Mouse (Mus musculus) G1E (cell line): ENCODE data around the gene Zdhhc25. TPM values are rescaled to one million over a fixed set of nuclear protein-coding genes. Genes with fewer than 3 reads are reported as not detected.

Experiments
- ATAC-seq: 2 replicates; pipeline ENCODE4 v1.8.0; 2016; ENCODE audit warnings: mild to moderate bottlenecking; ENCODE audit not compliant: insufficient number of reproducible peaks, poor library complexity, low FRiP score, severe bottlenecking; ENCODE audit errors: extremely low read depth
- DNase-seq: peaks from one replicate; pipeline ENCODE4 v3.0.0; 2012; ENCODE audit warnings: low spot score
- H3K27me3 ChIP-seq: 2 replicates; pipeline ENCODE4 v1.6.1; 2012; ENCODE audit warnings: mild to moderate bottlenecking, low read length, inconsistent platforms; ENCODE audit not compliant: insufficient read depth
- H3K36me3 ChIP-seq: replicated peaks from 2 replicates; pipeline ENCODE3; 2012; ENCODE audit warnings: mild to moderate bottlenecking, inconsistent platforms
- H3K4me1 ChIP-seq: 2 replicates; pipeline ENCODE4 v1.6.1; 2012; ENCODE audit warnings: low read depth, low read length, inconsistent platforms, mixed read lengths; ENCODE audit not compliant: insufficient read depth
- H3K4me3 ChIP-seq: 2 replicates; pipeline ENCODE4 v1.5.1; 2012; ENCODE audit warnings: low read depth, mild to moderate bottlenecking, inconsistent platforms, low read length, moderate library complexity, mixed read lengths
- H3K9me3 ChIP-seq: replicated peaks from 2 replicates; pipeline ENCODE4 v1.6.1; 2012; ENCODE audit warnings: inconsistent platforms
- CTCF ChIP-seq: IDR thresholded peaks from 2 replicates; pipeline ENCODE4 v1.5.1; 2012; ENCODE audit warnings: low read depth, low read length, inconsistent platforms, mixed read lengths
- GATA1 ChIP-seq: IDR thresholded peaks from 2 replicates; pipeline ENCODE4 v1.6.1; 2012; ENCODE audit warnings: borderline replicate concordance, low read length, inconsistent platforms, mixed read lengths
- GATA2 ChIP-seq: IDR thresholded peaks from 2 replicates; pipeline ENCODE4 v1.6.1; 2012; ENCODE audit warnings: low read depth, low read length, inconsistent platforms, borderline replicate concordance
- POLR2AphosphoS5 ChIP-seq: IDR thresholded peaks from 2 replicates; pipeline ENCODE4 v1.6.1; 2012; ENCODE audit warnings: low read depth, low read length, inconsistent platforms; ENCODE audit not compliant: insufficient replicate concordance
- TAL1 ChIP-seq: conservative IDR thresholded peaks from 2 replicates; pipeline ENCODE4 v1.6.1; 2012; ENCODE audit warnings: low read depth, low read length, inconsistent platforms, mixed read lengths
- polyA plus RNA-seq: library from polyadenylated mRNA; stranded (reverse); fragments of >175 nt; gene quantifications from 2 replicates; pipeline ENCODE4 v1.2.3, GENCODE M21; 2012
- total RNA-seq, 2 experiments: library from RNA; stranded (forward) in 1 of 2; stranded (reverse) in 1 of 2; fragments of 200-1000 nt in 1 of 2; fragments of >200 nt in 1 of 2; fragmentation: Nextera tagmentation in 1 of 2; gene quantifications; 2 replicates each; pipeline ENCODE4 v1.2.3; 2014 to 2017

Gene Zdhhc25
- total and polyA plus RNA-seq, 3 experiments = 0.16 TPM; not detected in 2

DNA sequence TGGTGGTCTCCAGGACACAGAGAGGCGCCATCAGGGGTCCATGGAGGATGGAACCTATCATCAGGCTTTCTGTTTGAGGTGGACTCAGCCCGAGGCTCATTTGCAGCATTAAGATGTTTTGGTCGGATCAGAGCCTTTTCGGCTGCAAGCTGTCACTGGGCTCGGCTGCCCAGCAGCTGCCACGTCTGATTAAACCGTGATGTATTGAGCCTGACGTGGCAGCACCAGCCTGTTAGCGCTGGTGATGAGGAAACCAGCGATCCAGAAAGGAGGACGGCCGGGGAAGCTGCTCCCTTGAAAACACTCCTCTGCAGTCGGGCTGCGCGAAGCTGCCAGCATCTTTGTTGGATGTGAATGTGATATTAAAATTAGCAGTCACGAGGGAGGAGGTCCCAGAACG is 29.4 kb upstream of the Zdhhc25 start:
- no peaks in the 10 kb centered on the region for H3K36me3 ChIP-seq
- ATAC-seq = no peak
- no peak for DNase-seq
- H3K27me3 ChIP-seq = no peaks in the 10 kb centered on the region
- H3K9me3 ChIP-seq = peaks cover 79% of the 10 kb centered on the region
- H3K4me1 ChIP-seq = no peaks in the 10 kb centered on the region
- no peak for TF ChIP-seq CTCF
- TF ChIP-seq GATA2 = no peak
- TF ChIP-seq POLR2AphosphoS5 = no peak
- no peak for TF ChIP-seq GATA1
- TF ChIP-seq TAL1 = no peak
- H3K4me3 ChIP-seq = no peak overlapping the region

- H3K4me1 ChIP-seq = no peaks in the 10 kb centered on the region
- TF ChIP-seq POLR2AphosphoS5 (no peak), GATA1 (no peak), CTCF (no peak), GATA2 (no peak), TAL1 (no peak)
- ATAC-seq (no peak), DNase-seq (no peak)
- no peak overlapping the region for H3K4me3 ChIP-seq
- no peaks in the 10 kb centered on the region for H3K27me3 ChIP-seq
- H3K36me3 ChIP-seq = no peaks in the 10 kb centered on the region
- peaks cover 64% of the 10 kb centered on the region for H3K9me3 ChIP-seq
Observed at GRCm38 (mm10) chr15:88579461-88579860, 20.6 kb upstream of the Zdhhc25 start.

DNA sequence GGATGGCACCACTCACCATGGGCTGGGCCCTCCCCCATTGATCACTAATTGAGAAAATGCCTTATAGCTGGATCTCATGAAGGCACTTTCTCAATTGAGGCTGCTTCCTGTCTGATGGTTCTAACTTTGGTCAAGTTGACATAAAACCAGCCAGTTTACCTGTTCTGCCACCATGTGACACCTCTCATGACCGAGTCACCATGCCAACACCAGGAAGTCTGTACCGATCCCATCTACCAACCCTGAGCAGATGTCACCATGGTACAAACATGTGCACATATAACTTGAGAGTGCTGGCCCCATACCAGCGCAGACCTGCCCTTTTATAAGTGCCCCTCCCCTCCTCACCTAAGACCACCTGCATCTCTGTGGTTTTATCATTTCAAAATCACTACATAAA is 2.4 kb downstream of the Zdhhc25 start:
- H3K27me3 ChIP-seq = no peaks in the 10 kb centered on the region
- H3K4me1 ChIP-seq = no peaks in the 10 kb centered on the region
- H3K9me3 ChIP-seq = peaks cover 66% of the 10 kb centered on the region
- H3K4me3 ChIP-seq = no peak overlapping the region
- DNase-seq (no peak), ATAC-seq (no peak)
- H3K36me3 ChIP-seq = no peaks in the 10 kb centered on the region
- no peak for TF ChIP-seq CTCF
- no peak for TF ChIP-seq GATA2
- no peak for TF ChIP-seq TAL1
- no peak for TF ChIP-seq POLR2AphosphoS5
- no peak for TF ChIP-seq GATA1

GRCm38 (mm10) chr15:88603091-88603732 is 3.1 kb downstream of the Zdhhc25 start:
- TF ChIP-seq POLR2AphosphoS5 (no peak), TAL1 (no peak), GATA1 (no peak), GATA2 (no peak), CTCF (no peak)
- ATAC-seq (no peak), DNase-seq (no peak)
- H3K36me3 ChIP-seq = no peaks in the 10 kb centered on the region
- no peaks in the 10 kb centered on the region for H3K27me3 ChIP-seq
- H3K4me1 ChIP-seq = no peaks in the 10 kb centered on the region
- no peak overlapping the region for H3K4me3 ChIP-seq
- H3K9me3 ChIP-seq = peaks cover 60% of the 10 kb centered on the region

DNA sequence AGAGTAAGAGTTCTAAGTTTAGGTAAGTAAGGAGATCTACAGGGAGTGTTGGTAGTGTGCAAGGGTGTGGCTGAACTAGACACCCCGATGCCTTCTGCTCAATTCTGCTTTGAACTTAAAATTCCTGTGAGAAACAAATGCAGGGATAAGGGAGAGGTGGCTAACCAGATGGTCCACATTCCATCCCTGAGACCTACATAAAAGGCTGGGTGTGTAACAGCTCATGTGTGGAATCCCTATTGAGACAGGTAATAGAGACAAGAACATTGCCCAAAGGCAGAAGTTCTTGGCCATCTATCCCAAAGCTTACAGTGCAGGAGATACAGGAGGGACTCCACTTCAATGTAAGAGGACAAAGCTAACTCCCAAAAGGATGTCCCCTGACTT is 3.6 kb downstream of the Zdhhc25 start:
- Histone ChIP-seq H3K4me1 (no peaks in the 10 kb centered on the region), H3K36me3 (no peaks in the 10 kb centered on the region), H3K27me3 (no peaks in the 10 kb centered on the region), H3K9me3 (peaks cover 55% of the 10 kb centered on the region), H3K4me3 (no peak overlapping the region)
- no peak for TF ChIP-seq POLR2AphosphoS5
- TF ChIP-seq CTCF = no peak
- no peak for TF ChIP-seq TAL1
- no peak for TF ChIP-seq GATA2
- no peak for TF ChIP-seq GATA1
- DNase-seq (no peak), ATAC-seq (no peak)

- no peak for DNase-seq
- H3K4me3 ChIP-seq = no peak overlapping the region
- no peaks in the 10 kb centered on the region for H3K36me3 ChIP-seq
- ATAC-seq = no peak
- peaks cover 45% of the 10 kb centered on the region for H3K9me3 ChIP-seq
- no peaks in the 10 kb centered on the region for H3K4me1 ChIP-seq
- TF ChIP-seq GATA2 = no peak
- TF ChIP-seq TAL1 = no peak
- H3K27me3 ChIP-seq = no peaks in the 10 kb centered on the region
Observed at GRCm38 (mm10) chr15:88604669-88605414, 4.7 kb downstream of the Zdhhc25 start.
